Mouse (Mus musculus): ENCODE measurements around the gene Rpl14. TPM values are rescaled to one million over a fixed set of nuclear protein-coding genes. Genes with fewer than 3 reads are reported as not detected.

The Rpl14 gene
- total RNA-seq (2023): 100 to 1,000 TPM; 252 to 276 TPM

DNA sequence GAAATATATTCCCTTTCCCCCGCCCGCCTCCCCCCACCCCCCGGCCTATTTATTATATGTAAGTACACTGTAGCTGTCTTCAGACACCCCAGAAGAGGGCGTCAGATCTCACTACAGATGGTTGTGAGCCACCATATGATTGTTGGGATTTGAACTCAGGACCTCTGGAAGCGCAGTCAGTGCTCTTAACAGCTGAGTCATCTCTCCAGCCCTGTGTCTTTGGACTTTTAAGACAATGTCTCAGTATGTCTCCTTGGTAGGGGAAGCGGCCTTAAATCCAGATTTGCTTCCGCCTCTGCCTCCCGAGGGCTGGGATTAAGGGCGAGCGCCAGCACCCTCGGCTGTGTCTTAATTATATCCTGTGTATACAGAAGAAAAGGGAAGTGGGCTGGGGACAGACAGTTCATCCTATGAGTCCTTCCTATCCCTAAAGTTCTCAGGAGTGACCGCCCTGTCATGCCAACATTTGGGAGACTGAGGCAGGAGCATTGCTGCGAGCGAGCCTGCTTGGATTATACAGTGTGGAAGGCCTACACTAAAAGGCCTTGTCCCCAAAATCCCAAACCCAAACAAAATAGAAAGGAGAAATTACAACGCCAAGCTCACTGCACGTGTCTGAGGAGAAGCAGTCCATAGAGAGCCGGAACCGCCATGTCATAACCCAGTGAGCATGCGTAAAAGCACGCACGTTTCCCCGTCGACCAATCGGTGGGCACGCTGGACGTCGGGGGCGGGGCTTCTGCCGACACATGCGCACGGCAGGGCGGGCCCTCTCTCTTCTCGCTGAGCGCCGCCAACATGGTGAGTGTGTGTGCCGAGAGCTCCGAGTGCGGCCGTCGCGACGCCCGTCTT, at the start of gene Rpl14:
Gene Rpl14, plus strand, starts transcription at position 704 of the 852 bp plus-strand sequence.

DNA sequence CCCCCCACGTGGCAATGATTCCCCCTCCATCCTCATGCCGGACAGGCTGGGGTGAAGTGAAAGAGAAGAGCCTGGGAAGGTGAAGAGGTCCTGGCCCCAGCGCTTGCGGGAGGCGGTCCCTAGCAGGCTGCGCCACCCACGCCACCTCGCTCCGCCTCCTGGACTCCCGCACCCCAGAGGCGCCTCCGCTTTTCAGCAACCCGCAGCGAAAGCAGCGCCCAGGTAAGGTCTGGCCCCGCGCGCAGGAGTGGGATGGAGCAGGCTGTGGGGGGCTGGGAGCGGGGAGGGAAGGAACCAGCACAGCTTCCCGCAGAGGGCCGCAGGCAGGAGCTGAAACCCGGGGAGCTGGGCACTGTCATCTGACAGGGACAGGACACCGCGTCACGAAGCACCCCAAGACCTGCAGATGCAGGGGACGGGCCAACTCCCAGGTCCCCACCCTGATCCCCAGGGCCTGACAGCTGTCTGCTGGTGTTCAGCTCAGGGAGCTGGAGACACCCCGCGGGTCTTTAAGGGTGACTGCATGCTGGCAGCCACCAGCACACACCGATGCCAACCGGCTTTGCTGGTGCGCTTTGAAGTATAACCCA, 31.5 kb upstream of the Rpl14 start, which contains the start of gene Entpd3:
Gene Entpd3, plus strand, starts transcription at position 157 of the 590 bp plus-strand sequence.

Other genes starting within 250 kb of the Rpl14 start
- gene Eif1b, start 79.2 kb upstream of the Rpl14 start, total RNA-seq (2023): 10 to 100 TPM; 34.0 to 35.8 TPM
- gene Entpd3, start 31.6 kb upstream of the Rpl14 start, total RNA-seq (2023): 1 to 10 TPM; 1.0 to 1.2 TPM

All from neutrophil, adult 59 days (primary cell).